Mouse (Mus musculus) lung, postnatal 0 days (tissue): ENCODE data around the gene Olfr1243.

Experiments used
- CTCF ChIP-seq: IDR thresholded peaks from 2 replicates; pipeline ENCODE4 v1.5.1; 2016; ENCODE audit warnings: antibody characterized with exemption, mild to moderate bottlenecking
- EP300 ChIP-seq: IDR thresholded peaks from 2 replicates; pipeline ENCODE4 v1.6.1; 2016; ENCODE audit warnings: antibody characterized with exemption, mild to moderate bottlenecking, control low read depth

- TF ChIP-seq EP300 (no peak), CTCF (no peak)
Measured at GRCm38 (mm10) chr2:89531387-89531786, at the start of gene Olfr1243.
